Mouse (Mus musculus) fibroblast of lung, adult 2 months (primary cell): ENCODE results near the gene Bpifc.

Experiments used
- DNase-seq: peaks from one replicate; pipeline ENCODE4 v3.0.0-alpha.2; 2011; ENCODE audit warnings: low read depth

Bpifc gene

GRCm38 (mm10) chr10:85951765-85952443 lies 59.8 kb downstream of the Bpifc start:
- DNase-seq: no peak

GRCm38 (mm10) chr10:85948483-85949196 lies 63.1 kb downstream of the Bpifc start:
- DNase-seq: no peak

GRCm38 (mm10) chr10:85936280-85936965 lies 75.3 kb downstream of the Bpifc start:
- DNase-seq: no peak

GRCm38 (mm10) chr10:85929962-85930361 lies 81.7 kb downstream of the Bpifc start:
- DNase-seq: no peak

GRCm38 (mm10) chr10:85929208-85929591 lies 82.5 kb downstream of the Bpifc start:
- no peak for DNase-seq

- DNase-seq: no peak
These were observed 83.0 kb downstream of the Bpifc start for GRCm38 (mm10) chr10:85928499-85929207.

- DNase-seq: no peak
These were observed 83.8 kb downstream of the Bpifc start, which contains the start of gene Ascl4 for GRCm38 (mm10) chr10:85927676-85928445. Ascl4 (plus strand) TSS chr10:85927681.

- peak; percentile 96 for DNase-seq
These were observed 95.0 kb downstream of the Bpifc start, which contains the start of gene Prdm4 for GRCm38 (mm10) chr10:85916498-85917309. Prdm4 (minus strand) TSS chr10:85917142.
